Mouse (Mus musculus) brain, embryonic 14.5 days (tissue): ENCODE measurements around the gene Cyth4.

ENCODE experiments used
- CTCF ChIP-seq: fragments of 200-500 bp; IDR thresholded peaks from 2 replicates; pipeline ENCODE4 v1.5.1; 2012; ENCODE audit warnings: inconsistent platforms, mild to moderate bottlenecking, moderate library complexity, borderline replicate concordance; ENCODE audit not compliant: insufficient read depth, insufficient read length; ENCODE audit errors: extremely low read depth
- POLR2A ChIP-seq: fragments of 200-500 bp; IDR thresholded peaks from 2 replicates; pipeline ENCODE4 v1.6.1; 2012; ENCODE audit warnings: mild to moderate bottlenecking, inconsistent platforms, borderline replicate concordance; ENCODE audit not compliant: poor library complexity, insufficient read depth, insufficient read length, severe bottlenecking; ENCODE audit errors: extremely low read depth

DNA sequence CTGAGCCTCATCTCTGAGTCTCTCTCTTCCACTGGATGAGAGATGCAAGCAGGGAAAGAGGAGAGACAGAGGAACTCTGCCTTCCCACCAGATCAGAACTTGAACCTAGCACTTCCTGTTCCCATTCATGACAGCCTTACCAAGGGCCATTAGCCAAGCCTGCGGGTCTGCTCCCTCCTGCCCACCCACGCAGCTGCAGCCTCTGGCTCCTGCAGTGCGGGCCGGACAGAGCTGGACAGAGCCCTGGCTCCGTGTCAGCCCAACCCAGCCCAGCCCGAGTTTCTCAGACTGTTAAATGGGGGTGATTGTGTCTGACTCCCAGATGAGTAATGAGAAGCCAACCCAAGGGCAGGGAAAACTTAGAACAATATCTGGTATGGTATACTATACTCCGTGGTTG, 38.4 kb downstream of the Cyth4 start:
- TF ChIP-seq CTCF (no peak), POLR2A (no peak)
